Mouse (Mus musculus) limb, embryonic 10.5 days (tissue): ENCODE measurements around the gene Usb1. TPM values are rescaled to one million over a fixed set of nuclear protein-coding genes. Genes with fewer than 3 reads are reported as not detected.

ENCODE experiments used
- DNase-seq: peaks from one replicate; pipeline ENCODE4 v3.0.0-alpha.2; 2017; ENCODE audit warnings: low spot score
- H3K27ac ChIP-seq: fragments of 300-500 bp; sonication (generic); 2 replicates; pipeline ENCODE4 v1.5.1; 2016; ENCODE audit warnings: mild to moderate bottlenecking
- H3K27me3 ChIP-seq: fragments of 300-500 bp; sonication (generic); 2 replicates; pipeline ENCODE4 v1.6.1; 2016; ENCODE audit warnings: low read depth, mild to moderate bottlenecking; ENCODE audit not compliant: poor library complexity, severe bottlenecking
- H3K36me3 ChIP-seq: fragments of 300-500 bp; sonication (generic); 2 replicates; pipeline ENCODE4 v1.6.1; 2016; ENCODE audit warnings: mild to moderate bottlenecking, moderate library complexity
- H3K4me1 ChIP-seq: fragments of 300-500 bp; sonication (generic); 2 replicates; pipeline ENCODE4 v1.6.1; 2016
- H3K4me3 ChIP-seq: fragments of 300-500 bp; sonication (generic); 2 replicates; pipeline ENCODE4 v1.5.1; 2016; ENCODE audit warnings: mild to moderate bottlenecking, moderate library complexity
- H3K9me3 ChIP-seq: fragments of 300-500 bp; sonication (generic); replicated peaks from 2 replicates; pipeline ENCODE4 v1.6.1; 2016; ENCODE audit warnings: mild to moderate bottlenecking
- WGBS: fragments of 180-500 bp; shearing (Covaris S2); methylation state at CpG from one replicate; pipeline ENCODE4 v1.1.7; 2016; 5-methylcytosine and 5-hydroxymethylcytosine counted together
- polyA plus RNA-seq: library from polyadenylated mRNA; unstranded; fragments of >200 nt; fragmentation: Nextera tagmentation; extraction: Ambion mirVana; gene quantifications from 2 replicates; pipeline ENCODE4 v1.2.1, GENCODE M21; 2016

The Usb1 gene
- polyA plus RNA-seq, 1 experiment from 2014 or later, result 42.0 TPM

DNA sequence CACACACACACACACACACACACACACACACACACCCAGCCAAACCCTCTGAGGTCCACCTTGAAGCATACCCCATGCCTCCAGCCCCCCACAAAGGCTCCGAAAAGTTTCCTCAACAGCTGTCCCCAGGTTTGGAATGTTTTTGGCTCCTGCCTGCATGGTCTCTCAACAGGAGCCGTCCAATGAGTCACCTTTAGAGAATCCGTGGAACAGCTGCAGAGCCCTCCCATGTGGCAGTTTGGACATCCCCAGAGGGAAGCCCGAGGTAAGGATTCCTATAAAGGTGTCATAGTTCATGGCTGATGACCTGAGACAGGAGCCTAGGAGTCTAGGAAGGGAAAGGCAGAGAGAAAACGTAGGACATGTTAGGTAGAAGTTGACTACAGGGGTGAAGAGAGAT lies 54.0 kb downstream of the Usb1 start:
- DNase-seq, result no peak
- WGBS, result 87% methylated on average over 5 of the region's 5 CpGs
- Histone ChIP-seq H3K27me3 (no peaks in the 10 kb centered on the region), H3K4me3 (no peak overlapping the region), H3K27ac (no peak overlapping the region), H3K36me3 (no peaks in the 10 kb centered on the region), H3K4me1 (no peaks in the 10 kb centered on the region), H3K9me3 (no peaks in the 10 kb centered on the region)

- Histone ChIP-seq H3K27ac (no peak overlapping the region), H3K4me1 (no peaks in the 10 kb centered on the region), H3K9me3 (no peaks in the 10 kb centered on the region), H3K4me3 (no peak overlapping the region), H3K27me3 (no peaks in the 10 kb centered on the region), H3K36me3 (no peaks in the 10 kb centered on the region)
- DNase-seq, result no peak
- 93% methylated on average over 10 of the region's 10 CpGs for WGBS
Measured at GRCm38 (mm10) chr8:95387221-95387620, 55.1 kb downstream of the Usb1 start.

DNA sequence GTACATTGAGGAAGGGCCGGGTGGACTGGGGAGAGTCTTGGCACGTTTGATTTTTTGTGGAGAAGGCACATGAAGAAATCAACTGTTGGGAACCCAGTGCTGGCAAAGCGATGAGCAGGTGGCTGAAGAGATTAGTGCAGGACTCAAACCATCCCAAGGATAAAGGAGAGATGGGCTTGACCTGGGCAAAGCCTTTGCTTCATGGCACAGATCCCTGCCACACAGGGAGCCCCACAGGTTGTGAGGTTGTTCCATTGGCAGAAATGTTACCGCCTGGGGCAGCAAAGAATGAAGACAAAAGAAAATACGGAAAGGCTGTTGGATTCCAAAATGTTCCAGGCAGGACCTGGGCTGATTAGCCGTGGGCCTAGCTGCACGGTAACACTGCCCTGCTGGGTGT lies 55.9 kb downstream of the Usb1 start:
- H3K27ac ChIP-seq, result no peak overlapping the region
- no peaks in the 10 kb centered on the region for H3K9me3 ChIP-seq
- H3K4me3 ChIP-seq, result no peak overlapping the region
- WGBS, result 93% methylated on average over 7 of the region's 7 CpGs
- no peaks in the 10 kb centered on the region for H3K4me1 ChIP-seq
- H3K27me3 ChIP-seq, result no peaks in the 10 kb centered on the region
- H3K36me3 ChIP-seq, result no peaks in the 10 kb centered on the region
- no peak for DNase-seq

GRCm38 (mm10) chr8:95390312-95390711 lies 58.2 kb downstream of the Usb1 start:
- Histone ChIP-seq H3K27ac (peak overlapping the region; percentile 25), H3K27me3 (no peaks in the 10 kb centered on the region), H3K36me3 (no peaks in the 10 kb centered on the region), H3K4me1 (peaks cover 10% of the 10 kb centered on the region), H3K9me3 (no peaks in the 10 kb centered on the region), H3K4me3 (no peak overlapping the region)
- no peak for DNase-seq
- WGBS, result 67% methylated on average over 4 of the region's 4 CpGs

- 93% methylated on average over 7 of the region's 7 CpGs for WGBS
- Histone ChIP-seq H3K4me3 (no peak overlapping the region), H3K9me3 (no peaks in the 10 kb centered on the region), H3K36me3 (no peaks in the 10 kb centered on the region), H3K27ac (no peak overlapping the region), H3K4me1 (peaks cover 18% of the 10 kb centered on the region), H3K27me3 (no peaks in the 10 kb centered on the region)
- no peak for DNase-seq
Measured at GRCm38 (mm10) chr8:95391101-95391500, 59.0 kb downstream of the Usb1 start.

GRCm38 (mm10) chr8:95392604-95393003 lies 60.5 kb downstream of the Usb1 start:
- DNase-seq, result no peak
- H3K36me3 ChIP-seq, result no peaks in the 10 kb centered on the region
- WGBS, result 91% methylated on average over 5 of the region's 5 CpGs
- no peak overlapping the region for H3K4me3 ChIP-seq
- no peak overlapping the region for H3K27ac ChIP-seq
- no peaks in the 10 kb centered on the region for H3K27me3 ChIP-seq
- peaks cover 29% of the 10 kb centered on the region for H3K4me1 ChIP-seq
- no peaks in the 10 kb centered on the region for H3K9me3 ChIP-seq

- H3K36me3 ChIP-seq, result no peaks in the 10 kb centered on the region
- 42% methylated on average over 8 of the region's 8 CpGs for WGBS
- H3K9me3 ChIP-seq, result no peaks in the 10 kb centered on the region
- H3K27ac ChIP-seq, result peak overlapping the region; percentile 84
- DNase-seq, result no peak
- peaks cover 29% of the 10 kb centered on the region for H3K4me1 ChIP-seq
- H3K27me3 ChIP-seq, result no peaks in the 10 kb centered on the region
- peak overlapping the region; percentile 25; the same call in 1 of the 2 replicates for H3K4me3 ChIP-seq
Measured at GRCm38 (mm10) chr8:95395186-95395918, 63.3 kb downstream of the Usb1 start.

GRCm38 (mm10) chr8:95396752-95397151 lies 64.7 kb downstream of the Usb1 start:
- WGBS, result 50% methylated on average over 11 of the region's 11 CpGs
- peaks cover 29% of the 10 kb centered on the region for H3K4me1 ChIP-seq
- DNase-seq, result no peak
- no peak overlapping the region for H3K4me3 ChIP-seq
- H3K36me3 ChIP-seq, result no peaks in the 10 kb centered on the region
- H3K27ac ChIP-seq, result peak overlapping the region; percentile 27; the same call in 1 of the 2 replicates
- no peaks in the 10 kb centered on the region for H3K27me3 ChIP-seq
- H3K9me3 ChIP-seq, result no peaks in the 10 kb centered on the region

Other genes starting within 250 kb of the Usb1 start
- 10.8 and 13.2 TPM in 2 replicates for gene Kifc3, start 129.5 kb upstream of the Usb1 start, polyA plus RNA-seq
- gene Cngb1, start 25.7 kb upstream of the Usb1 start, polyA plus RNA-seq, result 0.04 TPM in 1 of 2 replicates, not detected in the other
- not detected in 2 replicates for gene Tepp, start 21.7 kb upstream of the Usb1 start, polyA plus RNA-seq
- 10.3 and 11.5 TPM in 2 replicates for gene Zfp319, start 334 bp upstream of the Usb1 start, polyA plus RNA-seq
- 9.5 and 10.3 TPM in 2 replicates for gene Mmp15, start 20.0 kb downstream of the Usb1 start, polyA plus RNA-seq
- 134 and 143 TPM in 2 replicates for gene Cfap20, start 102.6 kb downstream of the Usb1 start, polyA plus RNA-seq
- gene Csnk2a2, start 157.8 kb downstream of the Usb1 start, polyA plus RNA-seq, result 14.0 and 16.4 TPM in 2 replicates
- 0.11 TPM in 1 of 2 replicates, not detected in the other for gene Ccdc113, start 201.8 kb downstream of the Usb1 start, polyA plus RNA-seq
- gene Prss54, start 244.1 kb downstream of the Usb1 start, polyA plus RNA-seq, result not detected in 2 replicates